Mouse (Mus musculus): ENCODE measurements at regions not wholly inside any gene's neighbourhood (a gene's known extent, or its start where the extent isn't known, plus 50 kb on each side); places are given as distances from the start of the nearest gene placed in this dataset.

GRCm38 (mm10) chr16:76725271-76725670 lies 288.2 kb upstream of the Usp25 start:
- ATAC-seq (ENCODE audit: low FRiP score) = peak; percentile 78
- no peak overlapping the region for H3K4me3 ChIP-seq (ENCODE audit: low read depth, low read length)
- WGBS = 40% methylated on average over 8 of the region's 8 CpGs
- H3K27ac ChIP-seq (ENCODE audit: low read depth, low read length) = no peak overlapping the region
- no peaks in the 10 kb centered on the region for H3K36me3 ChIP-seq (ENCODE audit: control insufficient read depth, insufficient read depth, low read length)
- H3K4me1 ChIP-seq (replicated peaks; ENCODE audit: control insufficient read depth, insufficient read depth, low read length) = no peaks in the 10 kb centered on the region
- no peaks in the 10 kb centered on the region for H3K9me3 ChIP-seq (ENCODE audit: control insufficient read depth, low read length)
- DNase-seq (ENCODE audit: low spot score) = peak; percentile 8
- no peaks in the 10 kb centered on the region for H3K27me3 ChIP-seq (ENCODE audit: control insufficient read depth, insufficient read depth, low read length)
- H3K4me2 ChIP-seq (replicated peaks; ENCODE audit: low read depth, low read length) = no peak overlapping the region
- H3K9ac ChIP-seq (ENCODE audit: low read depth, low read length) = no peak overlapping the region

GRCm38 (mm10) chr16:76718809-76719208 lies 294.7 kb upstream of the Usp25 start:
- Histone ChIP-seq H3K4me1 (replicated peaks; ENCODE audit: control insufficient read depth, insufficient read depth, low read length) (no peaks in the 10 kb centered on the region), H3K27ac (ENCODE audit: low read depth, low read length) (no peak overlapping the region), H3K4me3 (ENCODE audit: low read depth, low read length) (no peak overlapping the region), H3K4me2 (replicated peaks; ENCODE audit: low read depth, low read length) (no peak overlapping the region), H3K27me3 (ENCODE audit: control insufficient read depth, insufficient read depth, low read length) (no peaks in the 10 kb centered on the region), H3K9me3 (ENCODE audit: control insufficient read depth, low read length) (no peaks in the 10 kb centered on the region), H3K36me3 (ENCODE audit: control insufficient read depth, insufficient read depth, low read length) (no peaks in the 10 kb centered on the region), H3K9ac (ENCODE audit: low read depth, low read length) (no peak overlapping the region)
- 88% methylated on average over 1 of the region's 1 CpGs for WGBS
- DNase-seq (ENCODE audit: low spot score) (no peak), ATAC-seq (ENCODE audit: low FRiP score) (no peak)

GRCm38 (mm10) chr16:76718147-76718546 lies 295.4 kb upstream of the Usp25 start:
- WGBS = 91% methylated on average over 1 of the region's 1 CpGs
- DNase-seq (ENCODE audit: low spot score) (no peak), ATAC-seq (ENCODE audit: low FRiP score) (no peak)
- no peaks in the 10 kb centered on the region for H3K27me3 ChIP-seq (ENCODE audit: control insufficient read depth, insufficient read depth, low read length)
- no peak overlapping the region for H3K27ac ChIP-seq (ENCODE audit: low read depth, low read length)
- H3K36me3 ChIP-seq (ENCODE audit: control insufficient read depth, insufficient read depth, low read length) = no peaks in the 10 kb centered on the region
- H3K9ac ChIP-seq (ENCODE audit: low read depth, low read length) = no peak overlapping the region
- no peaks in the 10 kb centered on the region for H3K4me1 ChIP-seq (replicated peaks; ENCODE audit: control insufficient read depth, insufficient read depth, low read length)
- no peaks in the 10 kb centered on the region for H3K9me3 ChIP-seq (ENCODE audit: control insufficient read depth, low read length)
- H3K4me3 ChIP-seq (ENCODE audit: low read depth, low read length) = no peak overlapping the region
- no peak overlapping the region for H3K4me2 ChIP-seq (replicated peaks; ENCODE audit: low read depth, low read length)

- no peaks in the 10 kb centered on the region for H3K27me3 ChIP-seq (ENCODE audit: control insufficient read depth, insufficient read depth, low read length)
- no peak overlapping the region for H3K9ac ChIP-seq (ENCODE audit: low read depth, low read length)
- WGBS = 41% methylated on average over 6 of the region's 6 CpGs
- H3K36me3 ChIP-seq (ENCODE audit: control insufficient read depth, insufficient read depth, low read length) = no peaks in the 10 kb centered on the region
- H3K27ac ChIP-seq (ENCODE audit: low read depth, low read length) = no peak overlapping the region
- no peaks in the 10 kb centered on the region for H3K9me3 ChIP-seq (ENCODE audit: control insufficient read depth, low read length)
- H3K4me3 ChIP-seq (ENCODE audit: low read depth, low read length) = no peak overlapping the region
- H3K4me1 ChIP-seq (replicated peaks; ENCODE audit: control insufficient read depth, insufficient read depth, low read length) = no peaks in the 10 kb centered on the region
- DNase-seq (ENCODE audit: low spot score) (peak; percentile 6), ATAC-seq (ENCODE audit: low FRiP score) (no peak; the same call in 1 of the 2 replicates)
- H3K4me2 ChIP-seq (replicated peaks; ENCODE audit: low read depth, low read length) = no peak overlapping the region
Measured at GRCm38 (mm10) chr16:76694913-76695312, 318.6 kb upstream of the Usp25 start.

- no peaks in the 10 kb centered on the region for H3K36me3 ChIP-seq (ENCODE audit: control insufficient read depth, insufficient read depth, low read length)
- 91% methylated on average over 18 of the region's 18 CpGs for WGBS
- ATAC-seq (ENCODE audit: low FRiP score) (no peak), DNase-seq (ENCODE audit: low spot score) (no peak)
- H3K4me1 ChIP-seq (replicated peaks; ENCODE audit: control insufficient read depth, insufficient read depth, low read length) = no peaks in the 10 kb centered on the region
- no peak overlapping the region for H3K9ac ChIP-seq (ENCODE audit: low read depth, low read length)
- no peaks in the 10 kb centered on the region for H3K27me3 ChIP-seq (ENCODE audit: control insufficient read depth, insufficient read depth, low read length)
- H3K9me3 ChIP-seq (ENCODE audit: control insufficient read depth, low read length) = no peaks in the 10 kb centered on the region
- no peak overlapping the region for H3K4me3 ChIP-seq (ENCODE audit: low read depth, low read length)
- H3K27ac ChIP-seq (ENCODE audit: low read depth, low read length) = no peak overlapping the region
- no peak overlapping the region for H3K4me2 ChIP-seq (replicated peaks; ENCODE audit: low read depth, low read length)
Measured at GRCm38 (mm10) chr16:76687735-76688447, 314.3 kb upstream of the Nrip1 start.

- peak; percentile 56; the same call in 1 of the 2 replicates for ATAC-seq (ENCODE audit: low FRiP score)
Measured at GRCm38 (mm10) chr16:76685562-76685961, 311.9 kb upstream of the Nrip1 start.

GRCm38 (mm10) chr16:76680061-76680911 lies 306.7 kb upstream of the Nrip1 start:
- ATAC-seq (ENCODE audit: low FRiP score) (no peak), DNase-seq (ENCODE audit: low spot score) (peak; percentile 31)
- Histone ChIP-seq H3K9ac (ENCODE audit: low read depth, low read length) (no peak overlapping the region), H3K4me3 (ENCODE audit: low read depth, low read length) (no peak overlapping the region), H3K4me2 (replicated peaks; ENCODE audit: low read depth, low read length) (no peak overlapping the region), H3K36me3 (ENCODE audit: control insufficient read depth, insufficient read depth, low read length) (no peaks in the 10 kb centered on the region), H3K9me3 (ENCODE audit: control insufficient read depth, low read length) (no peaks in the 10 kb centered on the region), H3K27ac (ENCODE audit: low read depth, low read length) (no peak overlapping the region), H3K4me1 (replicated peaks; ENCODE audit: control insufficient read depth, insufficient read depth, low read length) (no peaks in the 10 kb centered on the region), H3K27me3 (ENCODE audit: control insufficient read depth, insufficient read depth, low read length) (no peaks in the 10 kb centered on the region)
- WGBS = 71% methylated on average over 19 of the region's 19 CpGs

More at GRCm38 (mm10) chr16:76685562-76685961, 311.9 kb upstream of the Nrip1 start:
- no peak overlapping the region for H3K9ac ChIP-seq (ENCODE audit: low read depth, low read length)
- peak; percentile 6 for DNase-seq (ENCODE audit: low spot score)
- no peak overlapping the region for H3K4me3 ChIP-seq (ENCODE audit: low read depth, low read length)
- no peaks in the 10 kb centered on the region for H3K9me3 ChIP-seq (ENCODE audit: control insufficient read depth, low read length)
- no peak overlapping the region for H3K27ac ChIP-seq (ENCODE audit: low read depth, low read length)
- H3K36me3 ChIP-seq (ENCODE audit: control insufficient read depth, insufficient read depth, low read length) = no peaks in the 10 kb centered on the region
- H3K4me1 ChIP-seq (replicated peaks; ENCODE audit: control insufficient read depth, insufficient read depth, low read length) = no peaks in the 10 kb centered on the region
- no peaks in the 10 kb centered on the region for H3K27me3 ChIP-seq (ENCODE audit: control insufficient read depth, insufficient read depth, low read length)
- no peak overlapping the region for H3K4me2 ChIP-seq (replicated peaks; ENCODE audit: low read depth, low read length)
- WGBS = 45% methylated on average over 8 of the region's 8 CpGs

GRCm38 (mm10) chr16:76678885-76679284 lies 305.3 kb upstream of the Nrip1 start:
- DNase-seq (ENCODE audit: low spot score) (no peak), ATAC-seq (ENCODE audit: low FRiP score) (no peak)
- Histone ChIP-seq H3K4me3 (ENCODE audit: low read depth, low read length) (no peak overlapping the region), H3K9me3 (ENCODE audit: control insufficient read depth, low read length) (no peaks in the 10 kb centered on the region), H3K4me1 (replicated peaks; ENCODE audit: control insufficient read depth, insufficient read depth, low read length) (no peaks in the 10 kb centered on the region), H3K27me3 (ENCODE audit: control insufficient read depth, insufficient read depth, low read length) (no peaks in the 10 kb centered on the region), H3K27ac (ENCODE audit: low read depth, low read length) (no peak overlapping the region), H3K4me2 (replicated peaks; ENCODE audit: low read depth, low read length) (no peak overlapping the region), H3K36me3 (ENCODE audit: control insufficient read depth, insufficient read depth, low read length) (no peaks in the 10 kb centered on the region), H3K9ac (ENCODE audit: low read depth, low read length) (no peak overlapping the region)
- 93% methylated on average over 3 of the region's 3 CpGs for WGBS

Measured in hindbrain, embryonic 11.5 days (tissue).